Mouse (Mus musculus): ENCODE measurements around the gene Gm27027. TPM values are rescaled to one million over a fixed set of nuclear protein-coding genes. Genes with fewer than 3 reads are reported as not detected.

The Gm27027 gene
- polyA plus RNA-seq, 1 experiment, result not detected

GRCm38 (mm10) chr2:93982457-93983235 lies 13.5 kb downstream of the Gm27027 start:
- peaks cover 8% of the 10 kb centered on the region for H3K36me3 ChIP-seq (ENCODE audit: control insufficient read depth, insufficient read depth, low read length, poor library complexity, severe bottlenecking)
- no peak overlapping the region for H3K4me3 ChIP-seq (ENCODE audit: low read depth, low read length)
- TF ChIP-seq POLR2A (IDR thresholded peaks at IDR 0.05; ENCODE audit: insufficient read depth, low read length), result no peak
- TF ChIP-seq CTCF (IDR thresholded peaks at IDR 0.05; ENCODE audit: low read depth, low read length), result no peak
- TF ChIP-seq EP300 (IDR thresholded peaks at IDR 0.05; ENCODE audit: insufficient read depth, low read depth, low read length), result no peak

GRCm38 (mm10) chr2:93979249-93980120 lies 16.7 kb downstream of the Gm27027 start:
- Histone ChIP-seq H3K9ac (ENCODE audit: low read depth, poor library complexity, severe bottlenecking) (no peak overlapping the region), H3K36me3 (ENCODE audit: control insufficient read depth, insufficient read depth, low read length, poor library complexity, severe bottlenecking) (peaks cover 5% of the 10 kb centered on the region)
- no peak for TF ChIP-seq POLR2A (IDR thresholded peaks at IDR 0.05; ENCODE audit: insufficient read depth, low read length)
- no peak for TF ChIP-seq CTCF (IDR thresholded peaks at IDR 0.05; ENCODE audit: low read depth, low read length)

More at GRCm38 (mm10) chr2:93982457-93983235, 13.5 kb downstream of the Gm27027 start:
- H3K9ac ChIP-seq (ENCODE audit: low read depth, poor library complexity, severe bottlenecking), result no peak overlapping the region
- H3K27ac ChIP-seq (ENCODE audit: insufficient read depth, low read length), result no peak overlapping the region
- no peaks in the 10 kb centered on the region for H3K4me1 ChIP-seq (ENCODE audit: control insufficient read depth, insufficient read depth, low read length)
- H3K27me3 ChIP-seq (ENCODE audit: control insufficient read depth, insufficient read depth, low read length, poor library complexity, severe bottlenecking), result no peaks in the 10 kb centered on the region
- H3K9me3 ChIP-seq (replicated peaks; ENCODE audit: control insufficient read depth, insufficient read depth, low read length, poor library complexity, severe bottlenecking), result no peaks in the 10 kb centered on the region

GRCm38 (mm10) chr2:93976436-93977252 lies 19.5 kb downstream of the Gm27027 start:
- H3K9me3 ChIP-seq (replicated peaks; ENCODE audit: control insufficient read depth, insufficient read depth, low read length, poor library complexity, severe bottlenecking), result no peaks in the 10 kb centered on the region
- H3K4me1 ChIP-seq (ENCODE audit: control insufficient read depth, insufficient read depth, low read length), result no peaks in the 10 kb centered on the region
- peaks cover 2% of the 10 kb centered on the region for H3K36me3 ChIP-seq (ENCODE audit: control insufficient read depth, insufficient read depth, low read length, poor library complexity, severe bottlenecking)
- TF ChIP-seq POLR2A (IDR thresholded peaks at IDR 0.05; ENCODE audit: insufficient read depth, low read length), result no peak
- TF ChIP-seq EP300 (IDR thresholded peaks at IDR 0.05; ENCODE audit: insufficient read depth, low read depth, low read length), result no peak
- TF ChIP-seq CTCF (IDR thresholded peaks at IDR 0.05; ENCODE audit: low read depth, low read length), result no peak
- H3K4me3 ChIP-seq (ENCODE audit: low read depth, low read length), result peak overlapping the region; percentile 27
- H3K27me3 ChIP-seq (ENCODE audit: control insufficient read depth, insufficient read depth, low read length, poor library complexity, severe bottlenecking), result no peaks in the 10 kb centered on the region
- peak overlapping the region; percentile 30; the same call in 1 of the 2 replicates for H3K9ac ChIP-seq (ENCODE audit: low read depth, poor library complexity, severe bottlenecking)
- no peak overlapping the region for H3K27ac ChIP-seq (ENCODE audit: insufficient read depth, low read length)

More at GRCm38 (mm10) chr2:93979249-93980120, 16.7 kb downstream of the Gm27027 start:
- Histone ChIP-seq H3K4me3 (ENCODE audit: low read depth, low read length) (no peak overlapping the region), H3K27me3 (ENCODE audit: control insufficient read depth, insufficient read depth, low read length, poor library complexity, severe bottlenecking) (no peaks in the 10 kb centered on the region), H3K4me1 (ENCODE audit: control insufficient read depth, insufficient read depth, low read length) (no peaks in the 10 kb centered on the region), H3K9me3 (replicated peaks; ENCODE audit: control insufficient read depth, insufficient read depth, low read length, poor library complexity, severe bottlenecking) (no peaks in the 10 kb centered on the region), H3K27ac (ENCODE audit: insufficient read depth, low read length) (no peak overlapping the region)

- TF ChIP-seq EP300 (IDR thresholded peaks at IDR 0.05; ENCODE audit: insufficient read depth, low read depth, low read length), result no peak
- TF ChIP-seq POLR2A (IDR thresholded peaks at IDR 0.05; ENCODE audit: insufficient read depth, low read length), result no peak
- TF ChIP-seq CTCF (IDR thresholded peaks at IDR 0.05; ENCODE audit: low read depth, low read length), result no peak
- H3K27ac ChIP-seq (ENCODE audit: insufficient read depth, low read length), result no peak overlapping the region
- H3K4me3 ChIP-seq (ENCODE audit: low read depth, low read length), result peak overlapping the region; percentile 27; the same call in 1 of the 2 replicates
- peaks cover 2% of the 10 kb centered on the region for H3K36me3 ChIP-seq (ENCODE audit: control insufficient read depth, insufficient read depth, low read length, poor library complexity, severe bottlenecking)
- no peaks in the 10 kb centered on the region for H3K27me3 ChIP-seq (ENCODE audit: control insufficient read depth, insufficient read depth, low read length, poor library complexity, severe bottlenecking)
- H3K9me3 ChIP-seq (replicated peaks; ENCODE audit: control insufficient read depth, insufficient read depth, low read length, poor library complexity, severe bottlenecking), result no peaks in the 10 kb centered on the region
- H3K9ac ChIP-seq (ENCODE audit: low read depth, poor library complexity, severe bottlenecking), result peak overlapping the region; percentile 30; the same call in 1 of the 2 replicates
- no peaks in the 10 kb centered on the region for H3K4me1 ChIP-seq (ENCODE audit: control insufficient read depth, insufficient read depth, low read length)
These were observed 20.4 kb downstream of the Gm27027 start for GRCm38 (mm10) chr2:93975526-93976435.

DNA sequence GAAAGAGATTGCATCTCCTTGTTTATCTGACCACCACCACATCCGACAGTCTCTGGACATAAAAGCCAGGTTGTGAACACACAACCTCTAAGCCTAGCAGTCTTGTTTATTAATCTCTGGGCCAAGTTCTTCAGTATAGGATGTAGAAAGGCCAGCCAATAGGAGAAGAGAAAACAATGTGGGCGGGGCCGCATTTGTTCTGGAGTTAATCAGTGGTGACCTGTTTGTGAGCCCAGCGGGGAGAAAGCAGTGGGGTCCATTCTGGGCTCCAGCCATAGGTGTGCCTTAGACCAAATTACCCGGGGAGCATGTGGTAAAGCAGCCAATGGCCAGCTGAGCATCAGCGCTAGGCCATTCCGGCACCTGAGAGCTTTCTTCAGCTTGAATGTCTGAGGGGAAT lies 21.1 kb downstream of the Gm27027 start:
- Histone ChIP-seq H3K4me1 (ENCODE audit: control insufficient read depth, insufficient read depth, low read length) (no peaks in the 10 kb centered on the region), H3K4me3 (ENCODE audit: low read depth, low read length) (no peak overlapping the region), H3K27me3 (ENCODE audit: control insufficient read depth, insufficient read depth, low read length, poor library complexity, severe bottlenecking) (no peaks in the 10 kb centered on the region), H3K36me3 (ENCODE audit: control insufficient read depth, insufficient read depth, low read length, poor library complexity, severe bottlenecking) (no peaks in the 10 kb centered on the region; the same call in 1 of the 2 replicates), H3K9me3 (replicated peaks; ENCODE audit: control insufficient read depth, insufficient read depth, low read length, poor library complexity, severe bottlenecking) (no peaks in the 10 kb centered on the region), H3K27ac (ENCODE audit: insufficient read depth, low read length) (no peak overlapping the region), H3K9ac (ENCODE audit: low read depth, poor library complexity, severe bottlenecking) (no peak overlapping the region)
- TF ChIP-seq CTCF (IDR thresholded peaks at IDR 0.05; ENCODE audit: low read depth, low read length), result no peak
- TF ChIP-seq POLR2A (IDR thresholded peaks at IDR 0.05; ENCODE audit: insufficient read depth, low read length), result no peak
- no peak for TF ChIP-seq EP300 (IDR thresholded peaks at IDR 0.05; ENCODE audit: insufficient read depth, low read depth, low read length)
